Mouse (Mus musculus): ENCODE data around the gene Ddx31.

Gene Ddx31

GRCm38 (mm10) chr2:28917518-28918361 lies 77.5 kb downstream of the Ddx31 start:
- CTCF ChIA-PET = interaction anchor here (0.6 to 3.2 kb wide), 14 partner anchors 13 to 403 kb away, joined by 3 to 13 read pairs (median 3); partner anchors contain the start of gene Gtf3c5 (in 1 of the 4)
- POLR2A ChIA-PET = interaction anchor here in 3 of 4 experiments (0.6 to 1.8 kb wide), 7 partner anchors 9 to 438 kb away, joined by 3 to 4 read pairs (median 3); no protein-coding TSS in a partner anchor

- ChIA-PET CTCF (interaction anchor here in 2 of 4 experiments (1.0 to 1.4 kb wide), 3 partner anchors 12 to 336 kb away, joined by 3 read pairs; partner anchors contain the start of gene Gtf3c5 (in 1 of the 2)), POLR2A (no interaction called here)
These were observed 78.8 kb downstream of the Ddx31 start for GRCm38 (mm10) chr2:28919001-28919400.

- POLR2A ChIA-PET = interaction anchor here in 3 of 4 experiments (0.5 to 1.8 kb wide), 8 partner anchors 15 to 824 kb away, joined by 3 to 11 read pairs (median 3); no protein-coding TSS in a partner anchor
- CTCF ChIA-PET = interaction anchor here (0.6 to 2.6 kb wide), 85 partner anchors 9 to 682 kb away, joined by 3 to 43 read pairs (median 4); partner anchors contain the start of gene Cfap77 (in 2 of the 4)
These were observed 83.7 kb downstream of the Ddx31 start for GRCm38 (mm10) chr2:28923912-28924311.

GRCm38 (mm10) chr2:28930571-28930970 lies 90.4 kb downstream of the Ddx31 start:
- POLR2A ChIA-PET = interaction anchor here in 2 of 4 experiments (0.7 to 2.1 kb wide), 10 partner anchors 9 to 347 kb away, joined by 3 to 5 read pairs (median 4); partner anchors contain the start of genes Gtf3c5 (in 1 of the 2) and Ttf1 (in 1 of the 2)
- CTCF ChIA-PET = interaction anchor here (0.5 to 5.3 kb wide), 42 partner anchors 9 to 308 kb away, joined by 3 to 63 read pairs (median 4); partner anchors contain the start of genes Barhl1 (in 1 of the 4) and Gfi1b (in 1 of the 4)

GRCm38 (mm10) chr2:28938997-28939396 lies 98.8 kb downstream of the Ddx31 start:
- ChIA-PET POLR2A (interaction anchor here (0.6 to 2.7 kb wide), 15 partner anchors 8 to 562 kb away, joined by 3 to 14 read pairs (median 3); no protein-coding TSS in a partner anchor), CTCF (interaction anchor here (0.5 to 1.8 kb wide), 12 partner anchors 8 to 1747 kb away, joined by 3 to 9 read pairs (median 4); partner anchors contain the start of gene Gfi1b (in 1 of the 4))

- ChIA-PET POLR2A (interaction anchor here (0.6 to 1.3 kb wide), 7 partner anchors 11 to 611 kb away, joined by 3 to 5 read pairs (median 4); no protein-coding TSS in a partner anchor), CTCF (interaction anchor here in 2 of 4 experiments (0.6 to 1.3 kb wide), 4 partner anchors 13 to 594 kb away, joined by 3 to 4 read pairs (median 4); no protein-coding TSS in a partner anchor)
These were observed 103.7 kb downstream of the Ddx31 start for GRCm38 (mm10) chr2:28943666-28944516.

GRCm38 (mm10) chr2:28945388-28945787 lies 105.2 kb downstream of the Ddx31 start:
- ChIA-PET CTCF (interaction anchor here in 2 of 4 experiments (0.9 to 1.3 kb wide), 2 partner anchors 21 to 29 kb away, joined by 3 to 4 read pairs; no protein-coding TSS in a partner anchor), POLR2A (interaction anchor here in 2 of 4 experiments (1.1 to 1.3 kb wide), 2 partner anchors 15 to 29 kb away, joined by 3 to 4 read pairs; no protein-coding TSS in a partner anchor)

- ChIA-PET CTCF (interaction anchor here in 1 of 4 experiments (0.6 kb wide), 1 partner anchor 623 kb away, joined by 4 read pairs; no protein-coding TSS in a partner anchor), POLR2A (interaction anchor here in 1 of 4 experiments (1.9 kb wide), 1 partner anchor 15 kb away, joined by 6 read pairs; no protein-coding TSS in a partner anchor)
These were observed 106.1 kb downstream of the Ddx31 start for GRCm38 (mm10) chr2:28946312-28946711.

GRCm38 (mm10) chr2:28952981-28953380 lies 112.8 kb downstream of the Ddx31 start:
- POLR2A ChIA-PET = interaction anchor here in 3 of 4 experiments (0.5 to 1.4 kb wide), 3 partner anchors 12 to 60 kb away, joined by 3 to 4 read pairs (median 3); no protein-coding TSS in a partner anchor
- CTCF ChIA-PET = interaction anchor here in 2 of 4 experiments (0.6 to 1.0 kb wide), 2 partner anchors 100 to 331 kb away, joined by 3 read pairs; no protein-coding TSS in a partner anchor

GRCm38 (mm10) chr2:28954595-28954994 lies 114.4 kb downstream of the Ddx31 start:
- POLR2A ChIA-PET = interaction anchor here in 3 of 4 experiments (0.6 to 1.8 kb wide), 4 partner anchors 9 to 30 kb away, joined by 3 to 5 read pairs (median 4); no protein-coding TSS in a partner anchor
- CTCF ChIA-PET = interaction anchor here in 3 of 4 experiments (0.5 to 1.8 kb wide), 4 partner anchors 17 to 578 kb away, joined by 3 to 5 read pairs (median 5); no protein-coding TSS in a partner anchor

All from embryonic stem cell, embryonic (primary cell).